Mouse (Mus musculus) cortical plate, adult 2 months (tissue): ENCODE data around the gene Erc2. TPM values are rescaled to one million over a fixed set of nuclear protein-coding genes. Genes with fewer than 3 reads are reported as not detected.

ENCODE experiments used
- H3K27ac ChIP-seq: fragments of 200-500 bp; 2 replicates; pipeline ENCODE4 v1.5.1; 2012; ENCODE audit warnings: low read length, control low read depth, inconsistent platforms; ENCODE audit not compliant: insufficient read depth
- H3K4me1 ChIP-seq: fragments of 200-500 bp; 2 replicates; pipeline ENCODE4 v1.6.1; 2011; ENCODE audit warnings: low read length; ENCODE audit not compliant: control insufficient read depth, insufficient read depth
- H3K4me3 ChIP-seq: fragments of 200-500 bp; 2 replicates; pipeline ENCODE4 v1.5.1; 2011; ENCODE audit warnings: mild to moderate bottlenecking, low read length, control low read depth; ENCODE audit not compliant: insufficient read depth
- CTCF ChIP-seq: fragments of 200-500 bp; IDR thresholded peaks from 2 replicates; pipeline ENCODE4 v1.5.1; 2011; ENCODE audit warnings: mild to moderate bottlenecking, control low read depth, low read length; ENCODE audit not compliant: insufficient read depth; ENCODE audit errors: extremely low read depth
- POLR2A ChIP-seq: fragments of 200-500 bp; IDR thresholded peaks from 2 replicates; pipeline ENCODE4 v1.6.1; 2011; ENCODE audit warnings: mild to moderate bottlenecking, low read length, control low read depth; ENCODE audit not compliant: insufficient read depth; ENCODE audit errors: extremely low read depth
- polyA plus RNA-seq: library from polyadenylated mRNA; depleted of rRNA; stranded (reverse); fragments of >200 nt; gene quantifications from 2 replicates; pipeline ENCODE4 v1.2.3, GENCODE M21; 2012

Erc2 gene
- polyA plus RNA-seq, 1 experiment: 77.8 TPM

DNA sequence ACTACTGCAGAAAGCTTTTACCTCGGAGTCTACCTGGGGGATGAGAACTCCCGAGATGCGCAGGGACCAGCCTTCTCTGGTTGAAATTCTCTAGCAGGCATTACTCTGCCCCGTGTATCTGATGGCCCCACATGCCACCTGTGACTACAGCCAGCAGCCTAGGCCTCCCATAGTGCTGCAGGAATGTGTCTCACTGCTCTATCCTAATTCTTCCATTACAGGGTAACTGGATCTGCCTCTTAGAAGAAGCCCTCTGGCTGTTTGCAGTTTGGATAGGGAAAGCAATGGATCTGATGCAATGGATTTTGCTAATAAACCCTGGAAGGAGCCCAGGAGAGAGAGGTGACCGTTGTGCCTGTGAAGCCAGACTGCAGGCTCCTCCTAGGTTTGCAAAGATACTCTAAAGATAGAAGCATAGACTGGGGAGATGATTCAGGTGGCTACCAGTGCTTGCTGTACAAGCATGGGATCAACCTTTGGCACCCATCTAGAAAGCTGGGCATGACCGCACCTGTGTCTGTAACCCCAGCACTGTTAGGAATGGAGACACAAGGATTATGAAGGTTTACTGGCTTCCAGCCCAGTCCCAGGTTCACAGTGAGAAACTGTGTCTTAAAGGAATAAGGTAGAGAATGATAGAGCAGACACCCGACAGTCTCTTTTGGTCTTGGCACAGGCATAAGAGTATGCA is 821.2 kb downstream of the Erc2 start:
- Histone ChIP-seq H3K4me3 (no peak overlapping the region), H3K27ac (no peak overlapping the region), H3K4me1 (no peaks in the 10 kb centered on the region; the same call in 1 of the 2 replicates)
- TF ChIP-seq POLR2A (no peak), CTCF (no peak)

DNA sequence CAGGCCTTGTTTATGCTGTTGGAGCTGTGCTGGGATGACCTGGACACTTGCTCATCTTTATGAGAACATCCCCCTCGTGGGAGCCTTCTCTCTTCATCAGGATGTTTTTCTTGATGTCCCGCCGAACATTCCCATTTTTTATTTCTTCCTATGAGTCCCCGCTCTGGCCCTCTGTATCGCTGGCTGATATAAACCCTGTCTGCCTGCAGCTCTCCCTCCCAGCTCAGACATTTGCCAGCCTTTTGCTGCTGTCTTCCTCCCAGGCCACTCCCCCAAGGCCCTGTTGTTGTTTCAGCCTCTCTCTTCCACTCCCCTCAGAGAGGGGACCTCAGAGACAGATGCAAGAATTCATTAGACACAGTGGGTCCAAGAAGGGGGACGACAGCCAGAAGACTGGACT is 823.5 kb downstream of the Erc2 start:
- TF ChIP-seq POLR2A (no peak), CTCF (no peak)
- no peak overlapping the region for H3K27ac ChIP-seq
- no peak overlapping the region for H3K4me3 ChIP-seq
- H3K4me1 ChIP-seq: no peaks in the 10 kb centered on the region; the same call in none of the 2 replicates

DNA sequence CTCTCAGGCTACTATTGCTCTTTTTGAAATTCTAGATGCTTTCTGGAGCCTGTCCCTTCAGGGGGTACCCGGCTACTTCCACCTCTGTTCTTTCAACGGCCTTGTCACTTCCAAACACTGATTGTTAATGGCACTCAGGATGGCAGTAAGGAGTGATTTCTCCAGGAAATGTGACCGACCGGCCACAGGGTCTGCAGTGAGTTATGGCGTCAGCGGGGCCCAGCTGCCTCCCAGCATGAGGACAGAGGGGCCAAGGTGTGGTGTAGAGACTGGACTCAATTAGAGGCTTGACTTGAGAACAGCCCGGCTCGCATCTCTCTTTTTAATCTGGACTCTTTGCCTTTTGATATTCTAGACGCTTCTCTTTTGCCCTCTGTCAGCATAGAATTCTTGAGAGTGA is 829.5 kb downstream of the Erc2 start:
- Histone ChIP-seq H3K4me1 (no peaks in the 10 kb centered on the region; the same call in 1 of the 2 replicates), H3K4me3 (no peak overlapping the region), H3K27ac (no peak overlapping the region)
- no peak for TF ChIP-seq CTCF
- no peak for TF ChIP-seq POLR2A

DNA sequence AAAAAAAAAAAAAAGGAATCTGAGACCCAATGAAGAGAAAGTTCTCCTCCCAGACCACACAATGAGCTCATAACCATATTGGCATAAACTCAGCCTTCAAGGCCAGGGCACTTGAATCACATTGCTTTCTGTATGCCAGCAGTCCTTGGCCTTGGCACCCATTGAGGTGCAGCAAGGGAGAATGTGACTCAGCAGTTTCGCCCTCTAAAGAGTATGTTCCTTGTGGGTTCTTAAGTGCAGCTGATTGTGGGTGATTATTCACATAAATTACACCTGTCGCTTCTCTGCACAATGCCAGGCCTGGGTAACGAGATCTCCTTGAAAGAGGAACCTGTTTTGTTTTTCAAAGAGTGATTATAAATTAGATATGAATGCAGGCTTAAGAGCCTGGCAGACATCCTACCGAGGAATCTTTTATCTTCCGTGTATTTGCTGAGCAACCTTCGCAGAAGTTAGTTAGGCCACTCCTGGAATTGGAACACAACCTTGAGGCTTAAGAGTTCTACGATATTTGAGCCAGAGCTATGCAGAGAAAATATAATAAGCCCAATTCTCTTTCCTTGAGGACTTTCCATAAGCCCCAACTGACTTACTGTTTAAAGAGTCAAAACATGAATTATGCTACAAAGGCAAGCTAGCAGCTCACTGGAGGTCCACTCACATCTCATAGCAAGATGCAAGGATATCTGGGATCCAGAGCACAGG is 834.3 kb downstream of the Erc2 start:
- H3K4me1 ChIP-seq: no peaks in the 10 kb centered on the region
- H3K4me3 ChIP-seq: no peak overlapping the region
- TF ChIP-seq POLR2A (no peak), CTCF (no peak)

DNA sequence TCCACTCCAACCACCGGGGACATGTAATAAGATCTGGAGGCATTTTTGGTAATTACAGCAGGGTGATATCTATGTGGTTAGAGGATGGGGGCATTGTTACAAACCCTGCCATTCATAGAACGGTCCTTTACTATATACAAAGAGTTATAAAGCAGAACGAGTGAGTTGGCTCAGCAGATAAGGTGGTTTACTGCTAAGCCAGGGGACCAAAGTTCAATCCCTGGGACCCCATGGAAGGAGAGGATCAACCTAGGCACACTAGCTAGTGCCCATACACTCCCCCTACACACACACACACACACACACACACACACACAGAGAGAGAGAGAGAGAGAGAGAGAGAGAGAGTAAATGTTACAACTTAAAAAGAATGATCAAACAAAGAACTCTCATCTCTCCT is 835.2 kb downstream of the Erc2 start:
- Histone ChIP-seq H3K4me1 (no peaks in the 10 kb centered on the region), H3K27ac (no peak overlapping the region), H3K4me3 (no peak overlapping the region)
- TF ChIP-seq POLR2A (no peak), CTCF (no peak)

More for the DNA sequence above, 834.3 kb downstream of the Erc2 start:
- H3K27ac ChIP-seq: no peak overlapping the region

DNA sequence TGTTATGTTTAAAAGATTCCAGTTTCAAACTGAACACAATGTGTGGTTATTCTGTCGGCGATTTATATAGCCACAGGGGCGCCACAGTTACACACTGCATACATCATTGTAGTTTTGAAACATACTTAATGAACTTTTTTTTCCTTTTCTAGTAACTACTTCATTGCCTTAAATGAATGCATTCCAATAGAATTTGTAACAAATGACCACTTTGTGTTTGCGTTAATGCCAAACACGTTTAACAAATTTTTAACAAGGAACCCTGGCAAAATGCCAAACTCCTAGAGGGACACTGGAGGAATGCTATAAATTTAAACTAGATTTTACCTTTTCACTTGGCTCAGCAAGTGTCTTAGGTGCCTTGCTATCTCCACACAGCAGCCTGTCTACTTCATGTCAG is 845.7 kb downstream of the Erc2 start:
- H3K27ac ChIP-seq: no peak overlapping the region
- H3K4me3 ChIP-seq: no peak overlapping the region
- no peaks in the 10 kb centered on the region for H3K4me1 ChIP-seq
- TF ChIP-seq CTCF (no peak), POLR2A (no peak)

DNA sequence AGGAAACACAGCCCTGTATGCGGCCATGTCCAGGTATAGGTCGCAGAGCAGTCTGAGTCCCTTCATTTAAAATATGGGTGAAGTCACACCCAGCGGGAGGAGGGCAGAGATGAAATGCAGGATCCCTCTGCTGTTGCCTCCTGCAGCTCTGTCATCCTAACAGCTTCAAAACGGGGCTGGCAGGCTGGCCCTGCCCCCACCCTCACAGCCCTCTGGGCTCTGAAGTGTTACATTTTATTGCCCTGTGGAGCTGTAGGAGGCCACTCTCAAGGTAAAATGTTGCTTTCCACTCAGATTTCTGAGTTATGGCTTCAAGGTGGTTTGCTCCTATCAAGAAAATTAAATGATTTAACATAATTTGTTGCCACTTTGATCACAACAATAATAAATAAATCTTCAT is 847.5 kb downstream of the Erc2 start:
- Histone ChIP-seq H3K27ac (no peak overlapping the region), H3K4me3 (no peak overlapping the region), H3K4me1 (no peaks in the 10 kb centered on the region)
- no peak for TF ChIP-seq POLR2A
- TF ChIP-seq CTCF: no peak

DNA sequence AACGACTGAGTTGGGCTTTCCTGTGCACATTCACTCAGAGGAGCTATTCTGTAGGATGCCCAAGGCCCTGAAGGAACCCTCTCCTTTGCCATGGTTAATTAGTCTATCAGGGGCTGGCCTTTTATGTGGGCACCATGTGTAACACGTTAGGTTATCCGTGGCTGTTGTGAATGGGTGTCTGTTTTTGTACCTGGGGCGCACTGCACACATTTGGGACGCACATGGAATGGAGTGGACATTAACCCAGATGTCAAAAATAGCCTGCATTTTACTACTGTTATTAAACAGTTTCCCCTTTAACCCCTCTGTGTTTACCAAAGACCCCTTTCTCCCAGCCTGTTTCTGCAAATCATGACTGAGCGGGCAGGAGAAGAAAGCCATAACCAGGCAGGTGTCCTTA is 848.0 kb downstream of the Erc2 start:
- Histone ChIP-seq H3K27ac (no peak overlapping the region), H3K4me1 (no peaks in the 10 kb centered on the region), H3K4me3 (no peak overlapping the region)
- TF ChIP-seq CTCF (no peak), POLR2A (no peak)

DNA sequence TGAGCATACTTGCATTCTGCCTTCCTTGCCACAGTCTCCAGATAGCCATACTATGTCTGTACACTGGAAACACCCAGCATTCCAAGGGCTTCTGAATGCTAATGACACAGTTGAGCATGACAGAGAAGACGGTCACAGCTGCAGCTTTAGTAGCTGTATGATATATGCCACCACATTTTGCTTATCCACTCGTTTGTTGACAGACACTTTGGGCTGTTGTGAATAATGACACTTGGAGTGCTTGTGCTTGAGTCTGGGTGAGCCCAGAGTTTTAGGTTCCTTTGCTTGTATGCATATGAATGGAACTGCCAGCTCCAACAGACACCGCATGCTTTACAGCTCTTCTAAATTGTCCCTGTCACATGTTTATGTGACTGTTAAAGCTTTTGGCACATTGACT is 852.8 kb downstream of the Erc2 start:
- no peak for TF ChIP-seq CTCF
- TF ChIP-seq POLR2A: no peak

DNA sequence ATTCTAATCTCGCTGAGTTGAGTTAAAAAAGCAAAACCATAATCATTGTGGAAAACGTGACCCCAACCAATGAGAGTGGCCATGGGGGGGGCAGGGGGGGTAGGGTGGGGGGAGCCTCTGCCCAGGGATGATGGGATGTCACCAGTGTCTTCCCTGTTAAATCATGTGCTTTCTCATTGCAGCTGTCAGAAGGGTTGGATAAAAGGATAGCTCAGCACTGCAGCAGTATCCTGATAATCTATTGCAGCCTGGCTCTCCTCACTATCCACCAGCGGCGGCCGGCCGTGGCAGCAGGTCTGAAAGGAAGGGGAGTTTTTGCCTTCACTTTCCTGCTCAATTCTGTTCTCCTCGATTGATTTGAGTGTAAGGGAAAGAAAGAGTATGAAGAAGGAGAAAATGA is 853.2 kb downstream of the Erc2 start:
- Histone ChIP-seq H3K27ac (no peak overlapping the region), H3K4me1 (no peaks in the 10 kb centered on the region), H3K4me3 (no peak overlapping the region)
- no peak for TF ChIP-seq POLR2A
- no peak for TF ChIP-seq CTCF

More for the DNA sequence above, 852.8 kb downstream of the Erc2 start:
- Histone ChIP-seq H3K4me1 (no peaks in the 10 kb centered on the region), H3K4me3 (no peak overlapping the region), H3K27ac (no peak overlapping the region)

DNA sequence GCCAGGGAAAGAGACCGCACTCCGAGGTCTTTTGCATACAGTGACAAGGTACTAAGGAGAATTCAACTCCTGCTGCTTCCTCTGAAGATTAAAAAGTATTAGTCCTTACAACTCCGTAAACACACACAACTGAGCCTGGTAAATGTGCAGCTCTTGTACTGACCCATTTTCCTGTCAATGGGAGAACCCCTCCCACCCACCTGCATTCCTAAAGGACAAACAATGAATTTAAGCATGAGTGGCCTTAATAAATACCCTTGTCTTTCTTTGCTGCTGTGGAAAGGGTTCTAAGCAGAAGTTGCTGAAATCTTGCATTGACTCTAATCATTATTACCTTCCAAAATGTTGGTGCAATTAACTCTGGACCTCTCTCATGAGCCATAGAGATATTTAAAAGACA is 854.5 kb downstream of the Erc2 start:
- Histone ChIP-seq H3K4me3 (no peak overlapping the region), H3K27ac (no peak overlapping the region), H3K4me1 (no peaks in the 10 kb centered on the region)
- no peak for TF ChIP-seq CTCF
- TF ChIP-seq POLR2A: no peak
